Mouse (Mus musculus): Measurements from ENCODE around the gene Dkk1. TPM values are rescaled to one million over a fixed set of nuclear protein-coding genes. Genes with fewer than 3 reads are reported as not detected.
"Not testable (repeated sequence)": the region's sequence is repeated elsewhere in the genome, so short reads cannot be mapped to it uniquely, and the experiment has no call there.

Dkk1 gene
- total and polyA plus RNA-seq, 3 experiments, result not detected

GRCm38 (mm10) chr19:30548411-30549043, 938 bp downstream of the Dkk1 start (continued):
- TF ChIP-seq HCFC1 (IDR thresholded peaks at IDR 0.05; ENCODE audit: low read depth, low read length), result no peak

GRCm38 (mm10) chr19:30539365-30539941, 10.0 kb downstream of the Dkk1 start:
- not testable (repeated sequence) for H3K36me3 ChIP-seq (ENCODE audit: control insufficient read depth in 1 of 2, insufficient read depth in 2 of 2, low read length in 2 of 2); H3K79me2 ChIP-seq (ENCODE audit: control insufficient read depth, insufficient read depth, low read length, poor library complexity); H3K9me3 ChIP-seq (replicated peaks; ENCODE audit: insufficient read depth, low read length); H3K27me3 ChIP-seq (ENCODE audit: control insufficient read depth in 1 of 2, insufficient read depth in 2 of 2, low read length in 2 of 2); DNase-seq (ENCODE audit: low read depth, low spot score); H3K27ac ChIP-seq (ENCODE audit: control insufficient read depth, low read depth, low read length); H3K4me3 ChIP-seq (ENCODE audit: control insufficient read depth in 1 of 2, insufficient read depth in 1 of 2, low read depth in 2 of 2, low read length in 2 of 2); H3K4me1 ChIP-seq (ENCODE audit: control insufficient read depth in 1 of 2, insufficient read depth in 2 of 2, low read length in 2 of 2); H3K9ac ChIP-seq (ENCODE audit: control insufficient read depth, low read depth, low read length, poor library complexity, severe bottlenecking)

- H3K9me3 ChIP-seq (replicated peaks; ENCODE audit: insufficient read depth, low read length), result no peaks in the 10 kb centered on the region
- no peaks in the 10 kb centered on the region for H3K79me2 ChIP-seq (ENCODE audit: control insufficient read depth, insufficient read depth, low read length, poor library complexity)
- no peaks in the 10 kb centered on the region for H3K27me3 ChIP-seq (ENCODE audit: control insufficient read depth in 1 of 2, insufficient read depth in 2 of 2, low read length in 2 of 2)
- H3K36me3 ChIP-seq (ENCODE audit: control insufficient read depth in 1 of 2, insufficient read depth in 2 of 2, low read length in 2 of 2), result no peaks in the 10 kb centered on the region
- no peak for DNase-seq (ENCODE audit: low read depth, low spot score)
- H3K4me1 ChIP-seq (ENCODE audit: control insufficient read depth in 1 of 2, insufficient read depth in 2 of 2, low read length in 2 of 2), result no peaks in the 10 kb centered on the region
- no peak overlapping the region for H3K27ac ChIP-seq (ENCODE audit: control insufficient read depth, low read depth, low read length)
- no peak overlapping the region for H3K9ac ChIP-seq (ENCODE audit: control insufficient read depth, low read depth, low read length, poor library complexity, severe bottlenecking)
- H3K4me3 ChIP-seq (ENCODE audit: control insufficient read depth in 1 of 2, insufficient read depth in 1 of 2, low read depth in 2 of 2, low read length in 2 of 2), result no peak overlapping the region
- no peak for TF ChIP-seq MAFK (IDR thresholded peaks at IDR 0.05; ENCODE audit: borderline replicate concordance, low read depth, low read length)
- no peak for TF ChIP-seq GATA1 (IDR thresholded peaks at IDR 0.05; ENCODE audit: low read depth, low read length)
- TF ChIP-seq HCFC1 (IDR thresholded peaks at IDR 0.05; ENCODE audit: low read depth, low read length), result no peak
- TF ChIP-seq UBTF (IDR thresholded peaks at IDR 0.05; ENCODE audit: borderline replicate concordance, insufficient read depth, low read depth, low read length), result no peak
- no peak for TF ChIP-seq CHD1 (IDR thresholded peaks at IDR 0.05; ENCODE audit: low read depth, low read length)
- TF ChIP-seq KAT2A (conservative IDR thresholded peaks at IDR 0.05; ENCODE audit: low read depth, low read length), result no peak
- no peak for TF ChIP-seq MYC (IDR thresholded peaks at IDR 0.05; ENCODE audit: low read depth, low read length)
These were observed 32.7 kb downstream of the Dkk1 start for GRCm38 (mm10) chr19:30516771-30517170.

- no peaks in the 10 kb centered on the region for H3K9me3 ChIP-seq (replicated peaks; ENCODE audit: insufficient read depth, low read length)
- no peaks in the 10 kb centered on the region for H3K79me2 ChIP-seq (ENCODE audit: control insufficient read depth, insufficient read depth, low read length, poor library complexity)
- H3K27ac ChIP-seq (ENCODE audit: control insufficient read depth, low read depth, low read length), result no peak overlapping the region
- H3K9ac ChIP-seq (ENCODE audit: control insufficient read depth, low read depth, low read length, poor library complexity, severe bottlenecking), result no peak overlapping the region
- no peaks in the 10 kb centered on the region for H3K4me1 ChIP-seq (ENCODE audit: control insufficient read depth in 1 of 2, insufficient read depth in 2 of 2, low read length in 2 of 2)
- TF ChIP-seq MAX (IDR thresholded peaks at IDR 0.05; ENCODE audit: low read length), result no peak
- no peak for TF ChIP-seq EP300 (IDR thresholded peaks at IDR 0.05; ENCODE audit: low read depth in 1 of 2, low read length in 2 of 2)
- TF ChIP-seq RCOR1 (IDR thresholded peaks at IDR 0.05; ENCODE audit: low read depth, low read length), result no peak
- no peak for TF ChIP-seq MEF2A (IDR thresholded peaks at IDR 0.05; ENCODE audit: extremely low read depth, insufficient replicate concordance, low read depth, low read length, poor library complexity, severe bottlenecking)
- TF ChIP-seq ETS1 (IDR thresholded peaks at IDR 0.05; ENCODE audit: low read depth, low read length), result no peak
- no peak for TF ChIP-seq GATA1 (IDR thresholded peaks at IDR 0.05; ENCODE audit: low read depth, low read length)
- no peak overlapping the region for H3K4me3 ChIP-seq (ENCODE audit: control insufficient read depth in 1 of 2, insufficient read depth in 1 of 2, low read depth in 2 of 2, low read length in 2 of 2)
- DNase-seq (ENCODE audit: low read depth, low spot score), result no peak
- no peaks in the 10 kb centered on the region for H3K27me3 ChIP-seq (ENCODE audit: control insufficient read depth in 1 of 2, insufficient read depth in 2 of 2, low read length in 2 of 2)
- no peaks in the 10 kb centered on the region for H3K36me3 ChIP-seq (ENCODE audit: control insufficient read depth in 1 of 2, insufficient read depth in 2 of 2, low read length in 2 of 2)
These were observed 39.0 kb downstream of the Dkk1 start for GRCm38 (mm10) chr19:30510481-30510880.
